Mouse (Mus musculus): ENCODE data around the gene Serinc2.

- no peak for TF ChIP-seq POLR2A (IDR thresholded peaks at IDR 0.05; ENCODE audit: low read depth, low read length)
- no peak for TF ChIP-seq CTCF (conservative IDR thresholded peaks at IDR 0.05; ENCODE audit: insufficient read depth, insufficient read length, low read depth, low read length)
These were observed 8.9 kb downstream of the Serinc2 start for GRCm38 (mm10) chr4:130270089-130270488.

Measured in kidney, adult 2 months (tissue).